Mouse (Mus musculus): ENCODE results near the gene Nell2.

DNA sequence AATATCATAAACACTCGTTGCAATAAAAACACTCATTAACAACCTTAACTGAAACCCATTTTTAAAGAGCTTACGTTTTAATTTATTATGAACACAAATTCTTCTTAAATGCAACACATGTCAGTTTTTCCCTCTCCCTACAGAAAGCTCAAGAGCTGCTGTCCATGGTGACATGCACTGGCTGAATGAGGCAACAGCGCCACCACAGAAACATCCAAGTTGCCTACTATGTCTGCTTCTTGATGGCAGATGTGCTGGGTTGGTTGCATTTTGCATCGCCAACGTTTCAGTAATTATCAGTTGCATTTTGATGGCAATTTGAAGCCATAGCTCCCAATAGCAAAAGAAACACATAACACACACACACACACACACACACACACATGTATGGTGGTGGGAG lies 2.4 kb downstream of the Nell2 start:
- no peak for TF ChIP-seq POLR2A (IDR thresholded peaks at IDR 0.05; ENCODE audit: borderline replicate concordance, extremely low read depth, low read depth, low read length)
- TF ChIP-seq CTCF (IDR thresholded peaks at IDR 0.05; ENCODE audit: insufficient read depth, low read length): no peak
